Mouse (Mus musculus): ENCODE results near the gene Cep170b. TPM values are rescaled to one million over a fixed set of nuclear protein-coding genes. Genes with fewer than 3 reads are reported as not detected.

Cep170b gene
- 0.50 and 1.8 TPM in 2 replicates for total RNA-seq (2023)

DNA sequence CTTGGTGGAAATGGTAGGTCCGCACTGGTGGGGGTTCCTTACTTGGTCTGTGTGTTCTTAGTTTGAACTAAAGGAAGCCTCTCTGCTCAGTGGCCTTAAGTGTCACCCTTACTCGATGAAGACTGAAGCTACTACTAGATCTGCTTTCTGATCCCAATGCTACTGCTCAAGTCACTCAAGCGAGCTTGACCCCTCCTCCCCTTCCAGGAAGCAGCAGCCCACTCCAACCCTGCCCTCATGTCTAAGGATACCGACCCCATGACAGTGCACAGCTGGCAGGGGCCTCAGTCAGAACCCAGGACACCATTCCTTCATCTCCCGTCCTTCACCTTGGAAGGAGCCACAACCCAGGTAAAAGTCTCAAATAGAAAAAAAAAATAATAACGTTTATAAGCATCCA lies at the start of gene Cep170b:
TSS of gene Cep170b (plus strand) at position 240 of the 400 bp plus-strand sequence.

DNA sequence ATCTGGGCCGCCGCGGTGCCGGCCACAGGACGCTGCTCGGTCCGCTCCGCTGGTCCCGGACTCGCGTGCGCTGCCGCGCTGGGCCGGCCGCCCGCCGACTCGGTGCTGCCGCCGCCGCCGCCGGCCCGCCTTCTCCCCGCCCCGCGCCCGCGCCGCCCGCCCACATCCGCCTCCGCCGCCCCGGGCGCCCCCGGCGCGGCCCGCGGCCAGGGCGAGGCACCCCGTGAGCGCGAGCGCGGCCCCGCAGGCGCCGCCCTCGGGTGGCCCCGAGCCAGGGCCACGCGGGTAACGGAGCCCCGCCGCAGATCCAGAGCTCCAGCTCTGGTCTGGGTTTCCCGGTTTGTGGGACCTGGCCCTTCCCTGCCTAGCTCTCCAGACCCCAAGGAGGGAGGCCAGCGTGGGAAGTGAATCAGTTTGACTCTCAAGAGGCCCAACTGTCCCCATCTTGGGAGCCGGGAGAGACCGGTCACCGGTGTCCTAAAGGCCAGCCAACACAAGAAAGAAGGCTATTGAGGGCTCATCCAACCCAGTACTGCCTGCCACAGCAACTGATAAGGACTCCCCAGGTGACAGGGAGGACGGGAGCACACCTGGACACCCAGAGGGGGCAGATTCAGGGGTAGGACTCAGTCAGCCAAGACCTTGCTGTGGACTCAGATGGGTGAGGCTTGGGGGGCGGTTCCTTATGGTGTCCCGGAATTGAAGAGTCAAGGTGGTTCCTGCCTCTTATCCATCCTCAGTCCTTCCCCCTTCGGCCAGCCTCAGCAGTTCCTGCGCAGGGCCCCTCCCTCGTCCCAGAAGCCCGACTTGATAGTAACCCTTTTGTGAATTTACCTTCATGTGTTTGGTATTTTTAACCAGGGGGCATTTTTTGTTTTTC lies 45.9 kb upstream of the Cep170b start, which contains the start of gene Akt1:
TSS of gene Akt1 (minus strand) at position 753 of the 880 bp plus-strand sequence.

DNA sequence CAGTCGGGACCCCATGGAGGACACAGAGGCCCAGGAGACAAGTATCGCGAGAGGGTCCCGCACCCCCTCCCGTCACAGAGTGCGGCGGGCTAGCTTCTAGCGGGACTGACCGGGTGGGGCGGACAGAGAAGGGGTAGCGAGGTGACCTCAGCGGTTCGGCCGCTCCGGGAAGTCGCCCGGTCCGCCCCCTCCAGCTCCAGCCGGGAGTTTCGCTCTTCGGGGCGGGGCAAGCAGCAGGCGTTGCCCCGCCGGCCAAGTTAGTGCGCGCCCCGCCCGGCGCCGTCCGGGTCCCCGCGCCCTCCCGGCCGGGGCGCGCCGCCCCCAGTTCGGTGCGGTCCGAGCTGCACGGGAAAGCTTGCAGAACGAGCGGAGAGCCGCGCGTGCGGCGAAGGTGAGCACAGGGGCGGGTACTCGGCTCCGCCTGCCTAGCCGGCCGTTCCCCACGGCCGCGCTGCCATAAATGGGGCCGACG lies 41.7 kb upstream of the Cep170b start, which contains the start of gene Zbtb42:
TSS of gene Zbtb42 (plus strand) at position 274 of the 472 bp plus-strand sequence.

DNA sequence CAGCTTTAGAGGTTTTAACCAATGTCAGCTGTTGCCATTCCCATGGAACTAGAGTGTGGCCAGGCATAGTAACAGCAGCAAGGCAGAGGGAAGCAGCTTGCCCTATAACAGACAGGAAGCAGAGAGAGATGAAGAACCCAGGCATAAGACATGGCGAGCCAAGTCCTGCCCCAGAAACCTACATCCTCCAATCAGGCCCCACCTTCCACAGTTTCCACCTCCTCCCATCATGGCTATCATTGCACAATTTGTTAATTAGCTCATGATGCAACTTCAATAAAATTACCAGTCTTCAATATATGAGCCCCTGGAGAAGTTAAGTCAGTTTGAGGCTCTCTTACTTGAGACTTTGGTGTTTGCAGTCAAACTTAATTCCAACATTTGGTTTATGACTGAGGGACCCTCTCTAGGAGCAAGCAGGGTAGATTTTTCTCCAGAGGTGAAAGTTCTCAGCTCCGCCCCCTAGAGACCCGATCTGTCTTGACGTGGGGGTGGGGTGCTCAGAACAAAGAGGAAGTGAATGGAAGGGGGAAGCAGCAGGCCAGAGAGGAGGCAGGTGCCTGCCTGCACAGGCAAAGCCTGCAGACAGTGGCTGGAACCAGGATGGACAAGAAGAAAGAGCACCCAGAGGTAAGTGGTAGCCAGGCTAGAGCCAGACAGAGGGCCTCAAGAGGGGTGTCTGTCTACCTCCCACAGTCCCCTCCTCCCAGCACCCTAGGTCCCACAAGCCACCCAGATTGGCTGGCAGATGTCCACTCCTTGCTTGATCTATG lies 40.1 kb downstream of the Cep170b start, which contains the start of gene Pld4:
TSS of gene Pld4 (plus strand) at position 502 of the 773 bp plus-strand sequence.

Other genes starting within 250 kb of the Cep170b start
- not detected in 2 replicates for gene A530016L24Rik, start 231.0 kb upstream of the Cep170b start, total RNA-seq (2023)
- not detected in 2 replicates for gene Tmem179, start 203.7 kb upstream of the Cep170b start, total RNA-seq (2023)
- gene Inf2, start 131.7 kb upstream of the Cep170b start, total RNA-seq (2023) = 38.5 and 46.5 TPM in 2 replicates
- gene Adssl1, start 100.4 kb upstream of the Cep170b start, total RNA-seq (2023) = 81.2 and 82.3 TPM in 2 replicates
- 37.4 and 47.6 TPM in 2 replicates for gene Siva1, start 75.8 kb upstream of the Cep170b start, total RNA-seq (2023)
- gene Akt1, start 45.6 kb upstream of the Cep170b start, total RNA-seq (2023) = 178 and 210 TPM in 2 replicates
- 15.8 and 28.5 TPM in 2 replicates for gene Zbtb42, start 41.6 kb upstream of the Cep170b start, total RNA-seq (2023)
- 184 and 208 TPM in 2 replicates for gene Pld4, start 40.2 kb downstream of the Cep170b start, total RNA-seq (2023)
- 0.50 and 0.73 TPM in 2 replicates for gene Ahnak2, start 82.2 kb downstream of the Cep170b start, total RNA-seq (2023)
- 2.0 and 3.2 TPM in 2 replicates for gene Clba1, start 88.5 kb downstream of the Cep170b start, total RNA-seq (2023)
- 30.0 and 37.4 TPM in 2 replicates for gene Cdca4, start 109.0 kb downstream of the Cep170b start, total RNA-seq (2023)
- 41.6 and 52.2 TPM in 2 replicates for gene Gpr132, start 147.8 kb downstream of the Cep170b start, total RNA-seq (2023)
- 0.27 and 0.82 TPM in 2 replicates for gene Jag2, start 209.3 kb downstream of the Cep170b start, total RNA-seq (2023)
- 6.1 and 7.4 TPM in 2 replicates for gene Nudt14, start 221.7 kb downstream of the Cep170b start, total RNA-seq (2023)

Measured in neutrophil, adult 65 days (primary cell).